Mouse (Mus musculus): Measurements from ENCODE around the gene Cav3. TPM values are rescaled to one million over a fixed set of nuclear protein-coding genes. Genes with fewer than 3 reads are reported as not detected.

Cav3 gene
- total and polyA plus RNA-seq, 3 experiments, result not detected

DNA sequence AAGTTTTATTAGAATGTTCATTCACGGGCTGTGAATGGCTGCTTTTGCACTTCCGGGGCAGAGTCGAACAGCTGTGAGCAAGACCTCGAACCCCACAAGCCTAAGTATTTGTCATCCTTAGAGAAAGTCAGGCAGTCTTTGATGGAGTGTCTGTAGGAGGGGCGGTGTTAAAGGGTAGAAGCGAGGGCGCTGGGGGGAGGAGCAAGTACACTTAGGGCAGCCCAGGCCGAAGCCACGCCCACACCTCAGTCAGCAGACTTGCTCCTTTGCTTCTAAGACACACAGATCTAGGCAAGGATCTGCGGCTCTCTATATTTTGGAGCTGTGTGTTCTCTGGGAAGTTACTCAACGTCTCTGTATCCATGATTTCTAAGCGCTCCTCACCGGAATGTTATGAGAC, 20.6 kb downstream of the Cav3 start:
- no peak overlapping the region for H3K4me2 ChIP-seq (ENCODE audit: insufficient read depth, low read depth, poor library complexity, severe bottlenecking)
- H3K4me3 ChIP-seq (replicated peaks in 1 of 3; ENCODE audit: low read depth in 2 of 3, low read length in 2 of 3, poor library complexity in 1 of 3), result no peak overlapping the region
- H3K79me2 ChIP-seq (replicated peaks; ENCODE audit: control insufficient read depth, extremely low read depth, insufficient read depth, poor library complexity, severe bottlenecking), result no peaks in the 10 kb centered on the region
- no peak overlapping the region for H3K9ac ChIP-seq (ENCODE audit: insufficient read depth, low read depth)
- H3K9me3 ChIP-seq (replicated peaks; ENCODE audit: low read length), result no peaks in the 10 kb centered on the region
- in situ Hi-C loops (cut with MboI; ENCODE audit: low pct_ligation_motif_present, low pct_unique_long_range_greater_than_20kb, low sequenced_read_pairs) (loop anchor here (5.0 kb wide), 1 partner anchor 73 kb away; no protein-coding TSS in a partner anchor), dilution Hi-C loops (cut with MboI; ENCODE audit: extremely low pct_ligation_motif_present, extremely low pct_unique_long_range_greater_than_20kb, low sequenced_read_pairs) (no loop called here)
- no peaks in the 10 kb centered on the region for H3K4me1 ChIP-seq (ENCODE audit: control insufficient read depth in 1 of 2, insufficient read depth in 2 of 2)
- peaks cover 43% of the 10 kb centered on the region for H3K27me3 ChIP-seq (replicated peaks)
- no peak overlapping the region for H3K27ac ChIP-seq (ENCODE audit: insufficient read depth, low read depth)
- H3K36me3 ChIP-seq (replicated peaks in 1 of 2; ENCODE audit: control insufficient read depth in 1 of 2, insufficient read depth in 1 of 2, low read length in 1 of 2), result no peaks in the 10 kb centered on the region
- no peak for DNase-seq (ENCODE audit: extremely low read depth)
- TF ChIP-seq HCFC1 (IDR thresholded peaks at IDR 0.05; ENCODE audit: low read depth, low read length), result no peak; the same call in 1 of the 2 replicates
- no peak for TF ChIP-seq SIN3A (IDR thresholded peaks at IDR 0.05; ENCODE audit: low read length)
- TF ChIP-seq ZMIZ1 (IDR thresholded peaks at IDR 0.05; ENCODE audit: low read depth, low read length), result no peak
- TF ChIP-seq NRF1 (IDR thresholded peaks at IDR 0.05; ENCODE audit: low read depth, low read length), result no peak
- TF ChIP-seq MEF2A (IDR thresholded peaks at IDR 0.05; ENCODE audit: borderline replicate concordance, low read depth, low read length), result no peak
- TF ChIP-seq MXI1 (IDR thresholded peaks at IDR 0.05; ENCODE audit: low read depth, low read length), result no peak
- no peak for TF ChIP-seq RCOR1 (conservative IDR thresholded peaks at IDR 0.05; ENCODE audit: low read depth, low read length)
- TF ChIP-seq E2F4 (IDR thresholded peaks at IDR 0.05; ENCODE audit: insufficient replicate concordance, low read depth, low read length), result no peak
- no peak for TF ChIP-seq MAZ (IDR thresholded peaks at IDR 0.05; ENCODE audit: low read depth, low read length)
- TF ChIP-seq EP300 (IDR thresholded peaks at IDR 0.05; ENCODE audit: low read length), result no peak
- TF ChIP-seq SMC3 (IDR thresholded peaks at IDR 0.05; ENCODE audit: low read depth, low read length), result no peak
- TF ChIP-seq USF2 (conservative IDR thresholded peaks at IDR 0.05; ENCODE audit: low read depth, low read length), result no peak
- no peak for TF ChIP-seq ZC3H11A (IDR thresholded peaks at IDR 0.05; ENCODE audit: low read depth, low read length)
- no peak for TF ChIP-seq CTCF (conservative IDR thresholded peaks at IDR 0.05 in 1 of 2, IDR thresholded peaks at IDR 0.05 in 1 of 2; ENCODE audit: low read depth in 2 of 2, low read length in 2 of 2)
- TF ChIP-seq RAD21 (IDR thresholded peaks at IDR 0.05; ENCODE audit: low read depth, low read length), result no peak
- no peak for TF ChIP-seq PAX5 (IDR thresholded peaks at IDR 0.05; ENCODE audit: low read length)
- TF ChIP-seq CHD2 (IDR thresholded peaks at IDR 0.05; ENCODE audit: low read length), result no peak

DNA sequence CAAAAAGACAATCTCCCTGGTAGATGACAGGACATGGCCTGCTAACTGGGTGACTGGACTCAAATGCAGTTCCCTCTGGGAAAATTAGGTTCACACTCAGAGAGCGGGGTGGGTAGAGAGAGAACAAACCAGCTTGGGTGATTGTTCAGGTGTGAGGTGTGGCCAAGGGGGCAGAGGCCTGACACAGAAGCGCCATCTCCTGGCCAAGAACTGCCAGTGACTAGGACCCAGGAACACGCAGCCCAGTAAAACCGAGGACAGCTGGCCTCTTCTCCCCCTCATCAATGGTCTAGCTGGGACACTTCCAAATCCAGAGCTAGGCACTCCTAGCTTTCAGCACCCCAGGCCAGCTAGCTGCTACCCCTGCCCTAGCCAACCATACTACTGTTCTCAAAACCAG, 25.0 kb downstream of the Cav3 start:
- Histone ChIP-seq H3K4me2 (ENCODE audit: insufficient read depth, low read depth, poor library complexity, severe bottlenecking) (no peak overlapping the region), H3K27me3 (replicated peaks) (peaks cover 50% of the 10 kb centered on the region), H3K79me2 (replicated peaks; ENCODE audit: control insufficient read depth, extremely low read depth, insufficient read depth, poor library complexity, severe bottlenecking) (no peaks in the 10 kb centered on the region), H3K36me3 (replicated peaks in 1 of 2; ENCODE audit: control insufficient read depth in 1 of 2, insufficient read depth in 1 of 2, low read length in 1 of 2) (no peaks in the 10 kb centered on the region), H3K27ac (ENCODE audit: insufficient read depth, low read depth) (no peak overlapping the region), H3K9ac (ENCODE audit: insufficient read depth, low read depth) (no peak overlapping the region), H3K4me1 (ENCODE audit: control insufficient read depth in 1 of 2, insufficient read depth in 2 of 2) (no peaks in the 10 kb centered on the region), H3K9me3 (replicated peaks; ENCODE audit: low read length) (peaks cover 5% of the 10 kb centered on the region), H3K4me3 (replicated peaks in 1 of 3; ENCODE audit: low read depth in 2 of 3, low read length in 2 of 3, poor library complexity in 1 of 3) (no peak overlapping the region)
- peak; percentile 47 to 78 for TF ChIP-seq CTCF (conservative IDR thresholded peaks at IDR 0.05 in 1 of 2, IDR thresholded peaks at IDR 0.05 in 1 of 2; ENCODE audit: low read depth in 2 of 2, low read length in 2 of 2)
- TF ChIP-seq RAD21 (IDR thresholded peaks at IDR 0.05; ENCODE audit: low read depth, low read length), result peak; percentile 58
- TF ChIP-seq MXI1 (IDR thresholded peaks at IDR 0.05; ENCODE audit: low read depth, low read length), result no peak
- TF ChIP-seq POLR2A (IDR thresholded peaks at IDR 0.05; ENCODE audit: low read depth, low read length), result no peak
- no peak for TF ChIP-seq PAX5 (IDR thresholded peaks at IDR 0.05; ENCODE audit: low read length)
- no peak for TF ChIP-seq ZMIZ1 (IDR thresholded peaks at IDR 0.05; ENCODE audit: low read depth, low read length)
- TF ChIP-seq SMC3 (IDR thresholded peaks at IDR 0.05; ENCODE audit: low read depth, low read length), result peak; percentile 77
- TF ChIP-seq KAT2A (IDR thresholded peaks at IDR 0.05; ENCODE audit: insufficient replicate concordance, low read length), result no peak
- TF ChIP-seq MEF2A (IDR thresholded peaks at IDR 0.05; ENCODE audit: borderline replicate concordance, low read depth, low read length), result no peak
- no peak for TF ChIP-seq HCFC1 (IDR thresholded peaks at IDR 0.05; ENCODE audit: low read depth, low read length)
- TF ChIP-seq MYC (IDR thresholded peaks at IDR 0.05; ENCODE audit: low read depth, low read length), result no peak
- dilution Hi-C loops (cut with MboI; ENCODE audit: extremely low pct_ligation_motif_present, extremely low pct_unique_long_range_greater_than_20kb, low sequenced_read_pairs) (no loop called here), in situ Hi-C loops (cut with MboI; ENCODE audit: low pct_ligation_motif_present, low pct_unique_long_range_greater_than_20kb, low sequenced_read_pairs) (no loop called here)
- DNase-seq (ENCODE audit: extremely low read depth), result peak; percentile 34
